Mouse (Mus musculus) brain, embryonic 14.5 days (tissue): Measurements from ENCODE around the gene Proser2.

ENCODE experiments used
- CTCF ChIP-seq: fragments of 200-500 bp; IDR thresholded peaks from 2 replicates; pipeline ENCODE4 v1.5.1; 2012; ENCODE audit warnings: inconsistent platforms, mild to moderate bottlenecking, moderate library complexity, borderline replicate concordance; ENCODE audit not compliant: insufficient read depth, insufficient read length; ENCODE audit errors: extremely low read depth
- POLR2A ChIP-seq: fragments of 200-500 bp; IDR thresholded peaks from 2 replicates; pipeline ENCODE4 v1.6.1; 2012; ENCODE audit warnings: mild to moderate bottlenecking, inconsistent platforms, borderline replicate concordance; ENCODE audit not compliant: poor library complexity, insufficient read depth, insufficient read length, severe bottlenecking; ENCODE audit errors: extremely low read depth

DNA sequence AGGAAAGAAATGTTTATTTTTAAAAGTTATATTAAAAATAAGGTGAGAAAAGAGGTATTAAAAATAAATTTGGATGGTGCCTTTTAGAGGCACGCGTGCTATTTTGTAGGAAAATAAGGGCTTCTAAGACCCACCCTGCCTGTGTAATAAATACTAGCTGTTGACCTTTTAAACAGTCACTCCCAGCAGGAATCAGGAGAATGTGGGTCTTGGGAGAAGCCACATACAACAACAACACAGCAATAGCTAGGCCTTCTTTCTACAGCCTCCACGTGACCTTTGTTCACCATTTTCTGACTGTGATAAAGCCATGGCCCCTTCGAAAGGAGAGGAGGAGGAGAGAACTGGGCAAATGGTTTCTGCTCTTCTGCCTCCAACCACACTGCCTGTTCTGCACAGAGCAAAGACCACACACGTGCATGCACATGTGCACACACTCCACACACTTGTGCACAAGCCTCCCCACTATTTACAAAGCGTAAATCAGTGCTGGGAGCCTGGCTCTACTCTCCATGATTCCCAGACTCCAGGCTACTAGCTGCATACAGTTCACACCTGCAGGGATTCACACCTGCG is 57.2 kb downstream of the Proser2 start:
- TF ChIP-seq POLR2A (no peak), CTCF (no peak)
